Mouse (Mus musculus): ENCODE measurements around the gene Vmn1r117.
"Not testable (repeated sequence)": the region's sequence is repeated elsewhere in the genome, so short reads cannot be mapped to it uniquely, and the experiment has no call there.

GRCm38 (mm10) chr7:20884021-20884420 lies at the start of gene Vmn1r117:
- TF ChIP-seq POLR2A (IDR thresholded peaks at IDR 0.05; ENCODE audit: low read depth, low read length); CTCF (IDR thresholded peaks at IDR 0.05; ENCODE audit: extremely low read depth, insufficient read depth, insufficient read length, insufficient replicate concordance): not testable (repeated sequence)
